Mouse (Mus musculus): Measurements from ENCODE around the gene Acss1. TPM values are rescaled to one million over a fixed set of nuclear protein-coding genes. Genes with fewer than 3 reads are reported as not detected.

Gene Acss1
- polyA plus RNA-seq, 2 experiments, result 5.5 to 5.6 TPM

- 81% methylated on average over 14 of the region's 14 CpGs for WGBS
- DNase-seq (ENCODE audit: low spot score), result no peak
Observed at GRCm38 (mm10) chr2:150647681-150648299, 20.5 kb downstream of the Acss1 start.

GRCm38 (mm10) chr2:150646411-150647121, 21.7 kb downstream of the Acss1 start:
- ATAC-seq (ENCODE audit: low FRiP score, low read depth) (no peak), DNase-seq (ENCODE audit: low spot score) (no peak)
- WGBS, result 74% methylated on average over 8 of the region's 8 CpGs
- Histone ChIP-seq H3K9me3 (ENCODE audit: control insufficient read depth, low read length) (no peaks in the 10 kb centered on the region), H3K27me3 (ENCODE audit: control insufficient read depth, insufficient read depth, low read length) (no peaks in the 10 kb centered on the region), H3K9ac (ENCODE audit: low read depth, low read length, severe bottlenecking) (no peak overlapping the region), H3K4me3 (replicated peaks; ENCODE audit: low read length) (no peak overlapping the region), H3K4me2 (replicated peaks; ENCODE audit: low read depth, low read length, severe bottlenecking) (no peak overlapping the region), H3K4me1 (ENCODE audit: control insufficient read depth, insufficient read depth, low read length) (no peaks in the 10 kb centered on the region), H3K27ac (replicated peaks; ENCODE audit: low read depth, low read length) (no peak overlapping the region), H3K36me3 (ENCODE audit: control insufficient read depth, insufficient read depth, low read length) (no peaks in the 10 kb centered on the region)
- no peak for TF ChIP-seq POLR2A (IDR thresholded peaks at IDR 0.05; ENCODE audit: borderline replicate concordance, extremely low read depth, insufficient read depth, insufficient read length)

More at GRCm38 (mm10) chr2:150647681-150648299, 20.5 kb downstream of the Acss1 start:
- no peak for ATAC-seq (ENCODE audit: low FRiP score, low read depth)
- Histone ChIP-seq H3K36me3 (ENCODE audit: control insufficient read depth, insufficient read depth, low read length) (no peaks in the 10 kb centered on the region), H3K4me2 (replicated peaks; ENCODE audit: low read depth, low read length, severe bottlenecking) (no peak overlapping the region), H3K27me3 (ENCODE audit: control insufficient read depth, insufficient read depth, low read length) (no peaks in the 10 kb centered on the region), H3K4me1 (ENCODE audit: control insufficient read depth, insufficient read depth, low read length) (no peaks in the 10 kb centered on the region), H3K9me3 (ENCODE audit: control insufficient read depth, low read length) (no peaks in the 10 kb centered on the region), H3K4me3 (replicated peaks; ENCODE audit: low read length) (no peak overlapping the region), H3K27ac (replicated peaks; ENCODE audit: low read depth, low read length) (no peak overlapping the region), H3K9ac (ENCODE audit: low read depth, low read length, severe bottlenecking) (no peak overlapping the region)
- TF ChIP-seq POLR2A (IDR thresholded peaks at IDR 0.05; ENCODE audit: borderline replicate concordance, extremely low read depth, insufficient read depth, insufficient read length), result no peak

GRCm38 (mm10) chr2:150645225-150645624, 23.1 kb downstream of the Acss1 start:
- Histone ChIP-seq H3K9ac (ENCODE audit: low read depth, low read length, severe bottlenecking) (no peak overlapping the region), H3K4me1 (ENCODE audit: control insufficient read depth, insufficient read depth, low read length) (no peaks in the 10 kb centered on the region), H3K36me3 (ENCODE audit: control insufficient read depth, insufficient read depth, low read length) (no peaks in the 10 kb centered on the region), H3K9me3 (ENCODE audit: control insufficient read depth, low read length) (no peaks in the 10 kb centered on the region), H3K4me3 (replicated peaks; ENCODE audit: low read length) (no peak overlapping the region), H3K4me2 (replicated peaks; ENCODE audit: low read depth, low read length, severe bottlenecking) (no peak overlapping the region), H3K27me3 (ENCODE audit: control insufficient read depth, insufficient read depth, low read length) (no peaks in the 10 kb centered on the region), H3K27ac (replicated peaks; ENCODE audit: low read depth, low read length) (no peak overlapping the region)
- ATAC-seq (ENCODE audit: low FRiP score, low read depth), result no peak
- no peak for TF ChIP-seq POLR2A (IDR thresholded peaks at IDR 0.05; ENCODE audit: borderline replicate concordance, extremely low read depth, insufficient read depth, insufficient read length)
- WGBS, result 79% methylated on average over 4 of the region's 4 CpGs
- no peak for DNase-seq (ENCODE audit: low spot score)

DNA sequence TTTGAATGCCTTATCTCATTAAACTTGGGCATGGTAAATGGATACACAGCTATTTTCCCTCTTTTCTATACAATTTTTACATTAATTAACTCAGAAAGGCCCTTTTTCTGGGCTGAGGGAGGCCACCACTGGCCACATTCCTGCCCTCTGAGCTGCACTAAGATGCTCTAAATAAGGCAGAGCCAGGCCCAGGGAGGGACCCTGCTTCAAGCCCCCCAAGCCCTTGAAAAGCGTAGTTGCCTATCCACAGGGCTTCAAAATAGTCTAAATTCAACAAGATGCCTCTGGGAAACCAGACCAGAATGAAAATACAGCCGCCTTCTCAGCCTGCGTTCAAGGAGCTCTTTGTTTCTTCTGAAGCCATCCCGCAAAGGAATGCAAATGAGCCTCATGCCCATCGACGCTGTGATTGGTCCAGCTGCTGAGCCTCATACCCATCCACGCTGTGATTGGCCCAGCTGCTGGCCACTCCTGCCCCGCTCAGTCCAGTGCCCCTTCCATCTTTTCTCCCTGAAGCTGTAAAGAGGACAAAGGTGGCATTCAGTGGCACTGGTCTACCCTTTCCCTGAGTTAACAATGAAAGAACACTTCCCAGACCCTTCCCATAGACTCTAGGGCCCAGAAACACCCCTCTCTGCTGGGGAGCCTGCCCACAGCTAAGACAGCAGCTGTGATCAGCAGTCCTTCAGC, 24.4 kb downstream of the Acss1 start:
- TF ChIP-seq POLR2A (IDR thresholded peaks at IDR 0.05; ENCODE audit: borderline replicate concordance, extremely low read depth, insufficient read depth, insufficient read length), result no peak
- no peaks in the 10 kb centered on the region for H3K36me3 ChIP-seq (ENCODE audit: control insufficient read depth, insufficient read depth, low read length)
- no peak overlapping the region for H3K4me3 ChIP-seq (replicated peaks; ENCODE audit: low read length)
- ATAC-seq (ENCODE audit: low FRiP score, low read depth) (peak; percentile 50; the same call in 1 of the 2 replicates), DNase-seq (ENCODE audit: low spot score) (no peak)
- H3K4me2 ChIP-seq (replicated peaks; ENCODE audit: low read depth, low read length, severe bottlenecking), result no peak overlapping the region
- H3K9me3 ChIP-seq (ENCODE audit: control insufficient read depth, low read length), result no peaks in the 10 kb centered on the region
- H3K27ac ChIP-seq (replicated peaks; ENCODE audit: low read depth, low read length), result no peak overlapping the region
- H3K27me3 ChIP-seq (ENCODE audit: control insufficient read depth, insufficient read depth, low read length), result no peaks in the 10 kb centered on the region
- H3K4me1 ChIP-seq (ENCODE audit: control insufficient read depth, insufficient read depth, low read length), result no peaks in the 10 kb centered on the region
- no peak overlapping the region for H3K9ac ChIP-seq (ENCODE audit: low read depth, low read length, severe bottlenecking)
- 72% methylated on average over 8 of the region's 8 CpGs for WGBS

DNA sequence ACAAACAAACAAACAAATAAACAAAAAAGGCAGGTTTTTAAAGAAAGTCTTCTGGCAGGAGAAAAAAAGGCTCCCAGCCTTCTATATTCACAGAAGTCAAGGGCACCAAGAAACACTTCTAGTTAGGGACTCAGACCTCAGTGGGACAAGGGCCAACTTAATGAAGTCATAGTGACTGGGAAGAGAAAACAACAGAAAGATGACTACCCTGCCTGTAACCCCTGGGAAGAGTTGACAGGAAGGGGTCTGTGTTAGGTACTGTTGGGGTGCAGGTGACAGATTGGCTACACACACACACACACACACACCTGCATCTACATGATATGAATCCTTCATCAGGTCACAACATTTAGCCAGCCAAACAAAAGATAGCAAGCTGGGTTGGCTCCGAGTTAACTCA, 25.1 kb downstream of the Acss1 start:
- no peak for TF ChIP-seq POLR2A (IDR thresholded peaks at IDR 0.05; ENCODE audit: borderline replicate concordance, extremely low read depth, insufficient read depth, insufficient read length)
- DNase-seq (ENCODE audit: low spot score), result no peak
- Histone ChIP-seq H3K4me2 (replicated peaks; ENCODE audit: low read depth, low read length, severe bottlenecking) (no peak overlapping the region), H3K27me3 (ENCODE audit: control insufficient read depth, insufficient read depth, low read length) (no peaks in the 10 kb centered on the region), H3K9me3 (ENCODE audit: control insufficient read depth, low read length) (no peaks in the 10 kb centered on the region), H3K27ac (replicated peaks; ENCODE audit: low read depth, low read length) (no peak overlapping the region), H3K36me3 (ENCODE audit: control insufficient read depth, insufficient read depth, low read length) (no peaks in the 10 kb centered on the region), H3K9ac (ENCODE audit: low read depth, low read length, severe bottlenecking) (no peak overlapping the region), H3K4me1 (ENCODE audit: control insufficient read depth, insufficient read depth, low read length) (no peaks in the 10 kb centered on the region), H3K4me3 (replicated peaks; ENCODE audit: low read length) (no peak overlapping the region)
- ATAC-seq (ENCODE audit: low FRiP score, low read depth), result no peak
- WGBS, result 86% methylated on average over 1 of the region's 1 CpGs
